Mouse (Mus musculus): ENCODE results near the gene Tbce.

- TF ChIP-seq TAL1 (IDR thresholded peaks at IDR 0.05; ENCODE audit: low read length) (no peak), GATA1 (IDR thresholded peaks at IDR 0.05; ENCODE audit: low read length) (no peak)
Measured at GRCm38 (mm10) chr13:14062209-14063012, 23.0 kb upstream of the Tbce start.

Measured in erythroblast, embryonic 14.5 days (primary cell).